Mouse (Mus musculus) midbrain, postnatal 0 days (tissue): ENCODE measurements around the gene Dph1. TPM values are rescaled to one million over a fixed set of nuclear protein-coding genes. Genes with fewer than 3 reads are reported as not detected.
"Not testable (repeated sequence)": the region's sequence is repeated elsewhere in the genome, so short reads cannot be mapped to it uniquely, and the experiment has no call there.

Source experiments
- ATAC-seq: fragments of 200-750 bp; cut with Nextera tagmentation; 2 replicates; pipeline ENCODE4 v1.8.0; 2017; ENCODE audit warnings: moderate number of reproducible peaks, mild to moderate bottlenecking, moderate TSS enrichment, moderate library complexity; ENCODE audit not compliant: low FRiP score
- DNase-seq: peaks from one replicate; pipeline ENCODE4 v3.0.0-alpha.2; 2015; ENCODE audit warnings: low spot score
- H3K27ac ChIP-seq: fragments of 300-500 bp; sonication (generic); 2 replicates; pipeline ENCODE4 v1.5.1; 2014; ENCODE audit warnings: low read depth, mild to moderate bottlenecking, low read length, mixed read lengths
- H3K27me3 ChIP-seq: fragments of 300-500 bp; sonication (generic); 2 replicates; pipeline ENCODE4 v1.6.1; 2014; ENCODE audit warnings: low read length, control low read depth, mixed read lengths; ENCODE audit not compliant: insufficient read depth
- H3K36me3 ChIP-seq: fragments of 300-500 bp; sonication (generic); 2 replicates; pipeline ENCODE4 v1.6.1; 2014; ENCODE audit warnings: low read length, control low read depth, mixed read lengths; ENCODE audit not compliant: insufficient read depth
- H3K4me1 ChIP-seq: fragments of 300-500 bp; sonication (generic); 2 replicates; pipeline ENCODE4 v1.6.1; 2014; ENCODE audit warnings: mild to moderate bottlenecking, control low read depth, antibody characterized with exemption, low read length, mixed read lengths; ENCODE audit not compliant: insufficient read depth
- H3K4me2 ChIP-seq: fragments of 300-500 bp; sonication (generic); 2 replicates; pipeline ENCODE4 v1.6.1; 2014; ENCODE audit warnings: low read depth, mild to moderate bottlenecking, low read length, mixed read lengths; ENCODE audit not compliant: poor library complexity, severe bottlenecking
- H3K4me3 ChIP-seq: fragments of 300-500 bp; sonication (generic); 2 replicates; pipeline ENCODE4 v1.5.1; 2014; ENCODE audit warnings: low read depth, mild to moderate bottlenecking, low read length, moderate library complexity
- H3K9ac ChIP-seq: fragments of 300-500 bp; sonication (generic); replicated peaks from 2 replicates; pipeline ENCODE4 v1.6.1; 2014; ENCODE audit warnings: mild to moderate bottlenecking, low read length, moderate library complexity, mixed read lengths; ENCODE audit not compliant: poor library complexity, severe bottlenecking
- H3K9me3 ChIP-seq: fragments of 300-500 bp; sonication (generic); 2 replicates; pipeline ENCODE4 v1.6.1; 2016; ENCODE audit warnings: low read length, control low read depth
- CTCF ChIP-seq: IDR thresholded peaks from 2 replicates; pipeline ENCODE4 v1.5.1; 2016; ENCODE audit warnings: antibody characterized with exemption, mild to moderate bottlenecking
- WGBS: fragments of 180-500 bp; shearing (Covaris S2); extraction: QIAGEN DNeasy Blood & Tissue Kit; methylation state at CpG from one replicate; pipeline ENCODE4 v1.1.7; 2014; 5-methylcytosine and 5-hydroxymethylcytosine counted together
- polyA plus RNA-seq: library from polyadenylated mRNA; unstranded; fragments of >200 nt; fragmentation: Nextera tagmentation; extraction: Ambion mirVana; gene quantifications from 2 replicates; pipeline ENCODE4 v1.2.1, GENCODE M21; 2015
- total RNA-seq: library from RNA; depleted of rRNA; stranded (reverse); fragments of >200 nt; gene quantifications from 2 replicates; pipeline ENCODE4 v1.2.3, GENCODE M21; 2014

Dph1 gene
- total and polyA plus RNA-seq, 2 experiments from 2014 or later, result 10.8 to 17.4 TPM

DNA sequence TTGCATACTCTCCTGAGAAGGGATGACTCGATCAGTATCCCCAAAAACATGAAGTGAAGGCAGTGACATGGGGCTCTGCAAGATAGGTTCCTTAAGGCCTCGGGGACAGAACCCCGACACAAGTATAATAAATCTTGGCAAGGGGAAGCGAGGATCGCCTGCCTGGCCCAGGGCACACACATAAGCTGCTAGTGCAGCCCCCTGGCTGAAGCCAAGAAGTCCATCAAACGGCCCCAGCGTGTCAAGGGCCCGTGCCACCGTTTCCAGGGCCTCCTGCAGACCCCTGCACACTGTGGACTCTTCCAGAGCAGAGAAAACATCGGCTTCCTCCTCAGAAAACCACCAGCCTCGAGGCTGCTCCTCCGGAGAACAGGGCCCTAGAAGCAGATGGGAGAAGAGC, 13.0 kb downstream of the Dph1 start:
- WGBS, result 60% methylated on average over 12 of the region's 12 CpGs
- no peak for TF ChIP-seq CTCF
- H3K4me2 ChIP-seq, result peak overlapping the region; percentile 93
- H3K4me3 ChIP-seq, result peak overlapping the region; percentile 71
- peaks cover 26% of the 10 kb centered on the region for H3K36me3 ChIP-seq
- H3K9ac ChIP-seq, result peak overlapping the region; percentile 78
- DNase-seq, result no peak
- H3K4me1 ChIP-seq, result 0 out of 2 replicates have a peak, but pooled peaks cover 3% of the 10 kb centered on the region
- no peaks in the 10 kb centered on the region for H3K9me3 ChIP-seq
- no peak for ATAC-seq
- no peaks in the 10 kb centered on the region for H3K27me3 ChIP-seq
- H3K27ac ChIP-seq, result peak overlapping the region; percentile 71; the same call in 1 of the 2 replicates

DNA sequence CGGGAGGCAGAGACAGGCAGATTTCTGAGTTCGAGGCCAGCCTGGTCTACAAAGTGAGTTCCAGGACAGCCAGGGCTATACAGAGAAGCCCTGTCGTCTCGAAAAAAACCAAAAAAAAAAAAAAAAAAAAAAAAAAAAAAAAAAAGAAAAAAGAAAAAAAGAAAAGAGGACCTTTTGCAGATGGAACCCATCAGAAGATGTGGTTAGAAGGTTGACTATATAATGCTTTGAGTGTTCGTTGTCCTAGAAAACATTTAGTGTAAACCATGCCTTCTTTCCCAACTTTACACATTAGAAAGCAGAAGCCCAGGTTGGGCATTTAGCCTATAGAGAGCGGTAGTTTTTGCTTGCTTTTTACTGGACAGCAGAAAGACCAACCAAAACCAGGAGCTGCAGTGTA, 16.5 kb downstream of the Dph1 start:
- not testable (repeated sequence) for H3K27ac ChIP-seq, H3K9ac ChIP-seq, H3K4me3 ChIP-seq, H3K27me3 ChIP-seq, H3K4me1 ChIP-seq, H3K9me3 ChIP-seq, ATAC-seq, DNase-seq, H3K36me3 ChIP-seq
- peak overlapping the region; percentile 87; the same call in 1 of the 2 replicates for H3K4me2 ChIP-seq
- 71% methylated on average over 6 of the region's 6 CpGs for WGBS

DNA sequence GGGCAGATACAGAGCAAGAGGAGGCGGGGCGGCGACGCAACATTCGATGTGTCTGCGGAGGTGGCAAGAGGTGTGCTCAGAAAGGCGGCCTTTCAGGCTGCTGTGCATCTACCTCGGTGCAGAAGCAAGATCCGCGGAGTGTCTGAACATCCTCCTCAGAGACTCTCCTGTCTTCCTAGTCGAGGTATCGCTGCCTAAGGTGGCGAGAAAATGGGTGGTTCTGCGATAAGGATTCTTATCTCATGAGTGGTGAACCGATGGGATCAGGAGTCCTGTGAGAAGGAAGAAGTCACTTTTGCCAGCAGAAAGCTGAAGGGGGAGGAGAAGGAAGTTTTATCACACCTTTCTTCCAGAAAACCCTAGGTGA, 17.3 kb downstream of the Dph1 start:
- Histone ChIP-seq H3K36me3 (peaks cover 5% of the 10 kb centered on the region), H3K4me1 (peaks cover 10% of the 10 kb centered on the region; the same call in 1 of the 2 replicates), H3K9ac (peak overlapping the region; percentile 70), H3K4me3 (peak overlapping the region; percentile 69), H3K27me3 (peaks cover 1% of the 10 kb centered on the region), H3K9me3 (no peaks in the 10 kb centered on the region), H3K4me2 (peak overlapping the region; percentile 87), H3K27ac (peak overlapping the region; percentile 80; the same call in 1 of the 2 replicates)
- DNase-seq (no peak), ATAC-seq (no peak)
- 1% methylated on average over 15 of the region's 15 CpGs for WGBS
- TF ChIP-seq CTCF, result no peak

DNA sequence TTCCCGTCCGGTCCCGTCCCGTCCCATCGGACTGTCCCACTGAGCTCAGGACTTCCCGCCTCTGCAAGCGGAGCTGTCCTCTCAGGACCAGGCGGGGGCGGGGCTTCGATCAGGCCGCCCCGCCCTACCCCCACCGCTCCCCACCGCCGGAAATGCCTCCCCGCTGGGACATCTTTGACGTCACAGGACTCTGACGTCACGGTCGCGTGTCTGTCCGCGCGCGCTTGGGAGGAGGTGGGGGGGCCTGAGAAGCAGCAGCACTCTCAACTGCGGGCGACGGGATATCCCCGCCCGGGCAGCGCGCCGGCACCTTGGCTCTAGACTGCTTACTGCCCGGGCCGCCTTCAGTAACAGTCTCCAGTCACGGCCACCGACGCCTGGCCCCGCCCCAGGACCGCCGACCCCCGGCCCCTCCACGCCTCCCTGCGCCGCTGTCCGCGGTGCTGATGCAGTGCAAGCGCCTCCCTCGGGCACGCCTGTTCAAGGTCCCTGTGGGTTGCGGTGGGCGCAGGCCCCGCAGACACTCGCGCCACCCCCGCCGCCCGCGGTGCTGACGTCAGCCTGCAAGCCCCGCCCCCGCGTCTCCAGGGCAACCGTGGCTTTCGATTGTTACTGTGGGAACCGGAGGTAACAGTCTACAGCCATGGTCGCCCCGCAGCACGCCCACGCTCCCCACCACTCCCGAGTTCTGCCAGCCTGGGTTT, 17.8 kb downstream of the Dph1 start:
- H3K36me3 ChIP-seq, result peaks cover 5% of the 10 kb centered on the region
- peak overlapping the region; percentile 87 for H3K4me2 ChIP-seq
- peak overlapping the region; percentile 80 for H3K27ac ChIP-seq
- H3K4me1 ChIP-seq, result peaks cover 13% of the 10 kb centered on the region; the same call in 1 of the 2 replicates
- peaks cover 7% of the 10 kb centered on the region for H3K27me3 ChIP-seq
- peak; percentile 83 for DNase-seq
- peak; percentile 61 for ATAC-seq
- peak overlapping the region; percentile 70 for H3K9ac ChIP-seq
- WGBS, result under 1% methylated on average over 61 of the region's 71 CpGs
- H3K4me3 ChIP-seq, result peak overlapping the region; percentile 69
- TF ChIP-seq CTCF, result no peak
- no peaks in the 10 kb centered on the region for H3K9me3 ChIP-seq

DNA sequence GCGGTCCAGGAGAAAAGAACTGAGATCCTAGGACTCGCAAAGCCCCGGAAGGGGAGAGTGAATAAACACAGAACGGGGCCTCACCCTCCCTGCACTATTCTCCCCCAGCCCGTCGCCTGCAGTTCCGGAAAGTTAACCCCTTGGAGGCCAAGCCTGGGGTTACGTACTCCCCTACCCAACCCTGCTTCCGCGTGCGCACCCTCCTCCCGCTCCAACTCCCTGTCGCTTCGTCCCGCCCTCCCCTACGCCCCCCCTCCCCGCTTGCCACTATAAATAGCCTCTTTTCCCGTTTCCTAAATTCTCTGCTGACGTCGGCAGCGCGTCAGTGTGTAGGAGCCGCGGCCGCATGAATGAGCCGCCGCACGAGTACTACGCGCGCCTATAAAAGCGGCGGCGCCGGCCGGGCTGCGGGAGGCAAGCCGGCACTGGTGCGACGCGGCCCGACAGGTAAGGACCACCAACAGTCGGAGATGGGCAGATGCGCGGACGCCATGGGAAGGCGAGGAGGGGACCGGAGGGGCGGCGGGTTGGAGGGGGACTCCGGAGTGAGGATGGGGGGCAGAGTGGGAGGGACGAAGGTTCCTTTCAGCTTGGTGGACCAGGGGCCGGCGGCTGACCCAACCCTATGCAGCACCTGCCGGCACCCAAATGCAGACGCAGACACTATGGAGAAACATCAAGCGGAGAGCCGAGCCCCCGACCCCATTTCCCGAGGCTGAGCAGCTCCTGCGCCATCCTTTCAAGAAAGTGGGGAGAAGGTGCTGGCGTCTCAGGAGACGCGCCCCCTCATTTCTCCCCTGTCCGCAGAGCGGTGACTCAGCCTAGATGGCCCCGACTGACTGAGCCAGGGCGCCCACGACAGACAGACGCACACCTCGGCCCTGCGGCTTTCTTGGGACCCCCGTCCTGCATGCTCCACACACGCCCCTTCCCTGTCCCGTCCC, 18.6 kb downstream of the Dph1 start:
- Histone ChIP-seq H3K9me3 (no peaks in the 10 kb centered on the region), H3K4me1 (peaks cover 9% of the 10 kb centered on the region; the same call in 1 of the 2 replicates), H3K36me3 (peaks cover 5% of the 10 kb centered on the region; the same call in 1 of the 2 replicates), H3K27ac (peak overlapping the region; percentile 80; the same call in 1 of the 2 replicates), H3K4me2 (peak overlapping the region; percentile 87), H3K27me3 (peaks cover 15% of the 10 kb centered on the region), H3K9ac (peak overlapping the region; percentile 70), H3K4me3 (peak overlapping the region; percentile 69)
- under 1% methylated on average over 69 of the region's 75 CpGs for WGBS
- no peak for ATAC-seq
- DNase-seq, result peak; percentile 79
- no peak for TF ChIP-seq CTCF
